Mouse (Mus musculus): ENCODE measurements around the gene Nrbp1. TPM values are rescaled to one million over a fixed set of nuclear protein-coding genes. Genes with fewer than 3 reads are reported as not detected.
"Not testable (repeated sequence)": the region's sequence is repeated elsewhere in the genome, so short reads cannot be mapped to it uniquely, and the experiment has no call there.

The Nrbp1 gene
- polyA plus RNA-seq, 1 experiment from 2014 or later: 160 TPM

DNA sequence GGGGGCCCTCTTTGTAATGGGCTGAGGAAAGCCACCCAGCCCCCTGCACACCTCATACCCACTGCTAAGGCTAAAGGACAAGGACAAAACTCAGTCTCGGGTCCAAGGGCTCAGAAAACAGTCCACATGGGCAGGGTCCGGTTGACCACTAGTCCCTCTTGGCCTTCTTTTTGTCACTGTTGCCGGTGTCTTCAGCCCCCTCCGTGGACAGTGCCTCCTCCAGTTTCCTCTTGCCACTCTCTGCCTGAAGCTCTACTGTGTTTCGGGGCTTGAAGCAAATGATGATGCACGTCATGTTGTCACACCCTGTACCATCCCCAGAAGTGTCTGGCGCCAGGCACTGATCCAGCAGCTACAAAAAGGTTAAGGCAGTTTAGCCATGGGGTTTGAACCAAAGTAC is 37.7 kb upstream of the Nrbp1 start:
- H3K36me3 ChIP-seq (ENCODE audit: control insufficient read depth, insufficient read depth, low read length): peaks cover 83% of the 10 kb centered on the region
- peak overlapping the region; percentile 52; the same call in 1 of the 2 replicates for H3K9ac ChIP-seq (ENCODE audit: low read length)
- H3K4me3 ChIP-seq (ENCODE audit: low read depth, low read length): peak overlapping the region; percentile 86; the same call in 1 of the 2 replicates
- DNase-seq (ENCODE audit: low spot score) (no peak), ATAC-seq (no peak)
- peaks cover 15% of the 10 kb centered on the region for H3K4me1 ChIP-seq (ENCODE audit: control insufficient read depth, insufficient read depth, low read length)
- H3K27ac ChIP-seq (ENCODE audit: low read depth, low read length): peak overlapping the region; percentile 82; the same call in 1 of the 2 replicates
- peak overlapping the region; percentile 70 for H3K4me2 ChIP-seq (ENCODE audit: low read length)
- WGBS: 85% methylated on average over 7 of the region's 7 CpGs
- H3K9me3 ChIP-seq (replicated peaks; ENCODE audit: control insufficient read depth, low read length): 0 out of 2 replicates have a peak, but pooled peaks cover 3% of the 10 kb centered on the region
- no peaks in the 10 kb centered on the region for H3K27me3 ChIP-seq (replicated peaks; ENCODE audit: control insufficient read depth, insufficient read depth, low read length)

DNA sequence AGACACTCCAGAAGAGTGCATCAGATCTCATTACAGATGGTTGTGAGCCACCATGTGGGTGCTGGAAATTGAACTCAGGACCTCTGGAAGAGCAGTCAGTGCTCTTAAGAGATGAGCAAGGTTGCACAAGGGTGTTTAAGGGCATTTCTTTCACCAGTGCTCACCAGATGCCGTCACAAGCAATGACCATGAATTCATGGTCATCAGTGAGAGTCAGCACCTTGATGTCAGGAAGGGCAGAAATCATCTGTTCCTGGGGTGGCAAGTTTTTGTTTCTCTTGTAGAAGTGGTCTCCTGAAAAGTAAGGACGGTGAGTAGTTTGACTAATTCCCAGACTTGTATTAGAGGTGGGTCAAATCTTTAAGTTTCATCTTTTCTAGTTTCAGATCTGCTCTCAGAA is 36.8 kb upstream of the Nrbp1 start:
- Histone ChIP-seq H3K9ac (ENCODE audit: low read length) (no peak overlapping the region), H3K27me3 (replicated peaks; ENCODE audit: control insufficient read depth, insufficient read depth, low read length) (no peaks in the 10 kb centered on the region), H3K4me1 (ENCODE audit: control insufficient read depth, insufficient read depth, low read length) (peaks cover 15% of the 10 kb centered on the region), H3K9me3 (replicated peaks; ENCODE audit: control insufficient read depth, low read length) (0 out of 2 replicates have a peak, but pooled peaks cover 3% of the 10 kb centered on the region), H3K4me3 (ENCODE audit: low read depth, low read length) (no peak overlapping the region), H3K4me2 (ENCODE audit: low read length) (no peak overlapping the region), H3K27ac (ENCODE audit: low read depth, low read length) (no peak overlapping the region), H3K36me3 (ENCODE audit: control insufficient read depth, insufficient read depth, low read length) (peaks cover 74% of the 10 kb centered on the region)
- WGBS: 93% methylated on average over 2 of the region's 2 CpGs
- DNase-seq (ENCODE audit: low spot score): no peak
- no peak for ATAC-seq

GRCm38 (mm10) chr5:31204421-31204820 is 36.2 kb upstream of the Nrbp1 start:
- DNase-seq (ENCODE audit: low spot score) (no peak), ATAC-seq (no peak)
- Histone ChIP-seq H3K27ac (ENCODE audit: low read depth, low read length) (no peak overlapping the region), H3K27me3 (replicated peaks; ENCODE audit: control insufficient read depth, insufficient read depth, low read length) (no peaks in the 10 kb centered on the region), H3K9ac (ENCODE audit: low read length) (no peak overlapping the region), H3K4me1 (ENCODE audit: control insufficient read depth, insufficient read depth, low read length) (peaks cover 15% of the 10 kb centered on the region), H3K9me3 (replicated peaks; ENCODE audit: control insufficient read depth, low read length) (0 out of 2 replicates have a peak, but pooled peaks cover 3% of the 10 kb centered on the region), H3K4me2 (ENCODE audit: low read length) (no peak overlapping the region), H3K36me3 (ENCODE audit: control insufficient read depth, insufficient read depth, low read length) (peaks cover 69% of the 10 kb centered on the region), H3K4me3 (ENCODE audit: low read depth, low read length) (no peak overlapping the region)
- 95% methylated on average over 6 of the region's 6 CpGs for WGBS

DNA sequence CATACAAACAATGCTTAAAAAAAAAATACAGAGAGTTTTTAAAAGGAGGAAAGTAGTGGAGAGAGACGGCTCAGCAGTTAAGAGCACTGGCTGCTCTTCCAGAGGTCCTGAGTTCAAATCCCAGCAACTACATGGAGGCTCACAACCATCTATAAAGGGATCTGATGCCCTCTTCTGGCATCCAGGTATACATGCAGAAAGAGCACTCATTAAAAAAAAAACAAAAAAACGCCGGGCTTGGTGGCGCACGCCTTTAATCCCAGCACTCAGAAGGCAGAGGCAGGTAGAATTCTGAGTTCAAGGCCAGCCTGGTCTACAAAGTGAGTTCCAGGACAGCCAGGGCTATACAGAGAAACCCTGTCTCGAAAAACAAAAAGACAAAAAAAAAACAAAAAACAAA is 24.1 kb upstream of the Nrbp1 start:
- not testable (repeated sequence) for H3K36me3 ChIP-seq (ENCODE audit: control insufficient read depth, insufficient read depth, low read length); H3K4me2 ChIP-seq (ENCODE audit: low read length); DNase-seq (ENCODE audit: low spot score); H3K27me3 ChIP-seq (replicated peaks; ENCODE audit: control insufficient read depth, insufficient read depth, low read length); H3K9me3 ChIP-seq (replicated peaks; ENCODE audit: control insufficient read depth, low read length); ATAC-seq; H3K4me3 ChIP-seq (ENCODE audit: low read depth, low read length); H3K27ac ChIP-seq (ENCODE audit: low read depth, low read length); H3K9ac ChIP-seq (ENCODE audit: low read length); H3K4me1 ChIP-seq (ENCODE audit: control insufficient read depth, insufficient read depth, low read length)
- 87% methylated on average over 6 of the region's 6 CpGs for WGBS

DNA sequence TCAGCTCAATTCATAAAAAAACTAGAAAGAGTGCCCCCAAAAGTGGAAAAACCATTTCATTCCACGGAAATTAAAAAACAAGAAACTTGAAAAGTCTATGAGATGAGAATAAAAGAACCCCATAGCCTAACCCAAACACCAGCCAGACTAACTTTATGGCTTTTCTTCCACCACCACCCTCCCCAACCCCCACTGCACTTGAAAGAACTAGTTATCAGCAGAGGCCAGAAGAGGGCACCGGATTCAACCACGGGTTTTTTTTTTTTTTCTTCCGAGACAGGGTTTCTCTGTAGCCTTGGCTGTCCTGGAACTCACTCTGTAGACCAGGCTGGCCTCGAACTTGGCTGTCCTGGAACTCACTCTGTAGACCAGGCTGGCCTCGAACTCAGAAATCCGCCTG is 22.4 kb upstream of the Nrbp1 start:
- H3K27me3 ChIP-seq (replicated peaks; ENCODE audit: control insufficient read depth, insufficient read depth, low read length): no peaks in the 10 kb centered on the region
- ATAC-seq: no peak
- no peaks in the 10 kb centered on the region for H3K9me3 ChIP-seq (replicated peaks; ENCODE audit: control insufficient read depth, low read length)
- no peak overlapping the region for H3K4me3 ChIP-seq (ENCODE audit: low read depth, low read length)
- peaks cover 5% of the 10 kb centered on the region; the same call in 1 of the 2 replicates for H3K4me1 ChIP-seq (ENCODE audit: control insufficient read depth, insufficient read depth, low read length)
- DNase-seq (ENCODE audit: low spot score): no peak
- no peak overlapping the region for H3K9ac ChIP-seq (ENCODE audit: low read length)
- 77% methylated on average over 7 of the region's 7 CpGs for WGBS
- H3K27ac ChIP-seq (ENCODE audit: low read depth, low read length): no peak overlapping the region
- no peaks in the 10 kb centered on the region for H3K36me3 ChIP-seq (ENCODE audit: control insufficient read depth, insufficient read depth, low read length)
- H3K4me2 ChIP-seq (ENCODE audit: low read length): no peak overlapping the region

DNA sequence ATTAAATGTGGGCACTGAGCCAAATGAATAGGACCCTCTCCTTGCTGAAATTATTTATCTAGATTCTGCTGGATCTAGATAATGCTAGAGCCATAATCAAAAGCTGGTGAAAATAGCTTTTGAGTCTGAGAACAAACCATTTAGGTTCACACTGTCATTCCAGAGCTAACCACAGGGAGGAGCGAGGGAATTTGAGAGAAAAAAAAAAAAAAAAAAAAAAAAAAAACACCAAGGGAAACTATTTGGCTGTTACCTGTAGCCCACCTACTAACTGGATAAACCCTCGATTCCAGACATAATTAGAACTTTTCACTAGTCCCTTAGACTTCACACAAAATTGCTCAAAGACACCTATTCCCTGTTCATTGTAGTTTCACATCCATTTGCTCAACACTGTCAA is 21.6 kb upstream of the Nrbp1 start:
- H3K27me3 ChIP-seq (replicated peaks; ENCODE audit: control insufficient read depth, insufficient read depth, low read length): no peaks in the 10 kb centered on the region
- no peak overlapping the region for H3K27ac ChIP-seq (ENCODE audit: low read depth, low read length)
- H3K4me3 ChIP-seq (ENCODE audit: low read depth, low read length): peak overlapping the region; percentile 96
- H3K9ac ChIP-seq (ENCODE audit: low read length): no peak overlapping the region
- peak overlapping the region; percentile 77 for H3K4me2 ChIP-seq (ENCODE audit: low read length)
- DNase-seq (ENCODE audit: low spot score) (peak; percentile 69), ATAC-seq (no peak)
- H3K4me1 ChIP-seq (ENCODE audit: control insufficient read depth, insufficient read depth, low read length): peaks cover 5% of the 10 kb centered on the region; the same call in 1 of the 2 replicates
- H3K36me3 ChIP-seq (ENCODE audit: control insufficient read depth, insufficient read depth, low read length): no peaks in the 10 kb centered on the region
- 2% methylated on average over 2 of the region's 2 CpGs for WGBS
- no peaks in the 10 kb centered on the region for H3K9me3 ChIP-seq (replicated peaks; ENCODE audit: control insufficient read depth, low read length)

DNA sequence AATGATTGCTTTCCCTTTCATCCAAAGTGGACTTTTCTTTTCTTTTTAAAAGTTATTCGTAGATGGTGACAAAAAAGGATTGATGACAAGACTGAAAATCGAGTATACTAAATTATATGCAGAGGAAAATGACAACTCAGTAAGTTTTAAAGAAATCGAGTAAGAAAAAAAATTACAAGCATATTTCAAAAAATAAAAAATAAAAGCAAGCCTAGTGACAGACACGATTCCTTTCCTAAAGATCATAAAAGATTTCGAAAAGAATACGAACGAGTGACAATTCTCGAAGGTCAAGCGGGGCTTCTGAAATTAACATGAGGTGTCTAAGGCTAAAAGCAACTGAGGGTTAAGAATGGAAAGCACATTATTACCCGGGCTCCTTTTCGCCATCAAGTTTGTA is 21.2 kb upstream of the Nrbp1 start:
- Histone ChIP-seq H3K4me1 (ENCODE audit: control insufficient read depth, insufficient read depth, low read length) (peaks cover 5% of the 10 kb centered on the region; the same call in 1 of the 2 replicates), H3K4me2 (ENCODE audit: low read length) (peak overlapping the region; percentile 77), H3K36me3 (ENCODE audit: control insufficient read depth, insufficient read depth, low read length) (no peaks in the 10 kb centered on the region), H3K27me3 (replicated peaks; ENCODE audit: control insufficient read depth, insufficient read depth, low read length) (no peaks in the 10 kb centered on the region), H3K4me3 (ENCODE audit: low read depth, low read length) (peak overlapping the region; percentile 96), H3K9ac (ENCODE audit: low read length) (peak overlapping the region; percentile 90), H3K9me3 (replicated peaks; ENCODE audit: control insufficient read depth, low read length) (no peaks in the 10 kb centered on the region), H3K27ac (ENCODE audit: low read depth, low read length) (peak overlapping the region; percentile 90; the same call in 1 of the 2 replicates)
- no peak for ATAC-seq
- DNase-seq (ENCODE audit: low spot score): no peak
- WGBS: 2% methylated on average over 11 of the region's 11 CpGs

DNA sequence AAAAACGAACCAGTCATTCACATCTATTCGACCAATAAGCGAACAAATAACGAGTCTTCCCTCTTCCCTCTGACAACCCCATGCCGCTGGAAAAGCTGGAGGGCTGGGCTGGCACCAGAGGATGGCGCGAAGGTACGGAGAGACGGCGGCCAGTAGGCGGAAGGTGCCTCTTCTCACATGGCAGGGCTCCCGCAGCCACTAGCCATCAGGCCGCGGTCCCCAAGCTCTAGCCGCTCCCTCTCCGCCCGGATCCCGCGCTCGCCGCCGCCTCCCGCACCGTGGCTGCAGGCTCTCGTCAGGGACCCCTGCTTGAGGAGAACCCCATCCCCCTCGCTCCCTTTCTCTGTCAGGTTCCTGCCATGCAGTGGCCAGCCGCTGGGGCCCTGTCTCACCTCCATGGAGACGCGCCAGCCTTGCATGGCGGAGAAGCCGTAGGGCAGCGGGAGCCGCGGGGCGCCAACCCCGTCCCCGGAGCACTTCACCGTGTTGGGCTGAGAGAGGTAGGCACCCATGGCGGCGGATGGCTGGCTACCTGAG is 20.7 kb upstream of the Nrbp1 start:
- Histone ChIP-seq H3K36me3 (ENCODE audit: control insufficient read depth, insufficient read depth, low read length) (no peaks in the 10 kb centered on the region), H3K9me3 (replicated peaks; ENCODE audit: control insufficient read depth, low read length) (no peaks in the 10 kb centered on the region), H3K4me2 (ENCODE audit: low read length) (peak overlapping the region; percentile 77), H3K27ac (ENCODE audit: low read depth, low read length) (peak overlapping the region; percentile 90), H3K9ac (ENCODE audit: low read length) (peak overlapping the region; percentile 90), H3K27me3 (replicated peaks; ENCODE audit: control insufficient read depth, insufficient read depth, low read length) (no peaks in the 10 kb centered on the region), H3K4me1 (ENCODE audit: control insufficient read depth, insufficient read depth, low read length) (peaks cover 5% of the 10 kb centered on the region; the same call in 1 of the 2 replicates), H3K4me3 (ENCODE audit: low read depth, low read length) (peak overlapping the region; percentile 96)
- ATAC-seq: peak; percentile 64
- peak; percentile 59 for DNase-seq (ENCODE audit: low spot score)
- under 1% methylated on average over 40 of the region's 40 CpGs for WGBS

- no peaks in the 10 kb centered on the region for H3K36me3 ChIP-seq (ENCODE audit: control insufficient read depth, insufficient read depth, low read length)
- peak within 1 kb of the TSS; percentile 90 for H3K27ac ChIP-seq (ENCODE audit: low read depth, low read length)
- H3K4me2 ChIP-seq (ENCODE audit: low read length): peak within 1 kb of the TSS; percentile 77
- H3K9me3 ChIP-seq (replicated peaks; ENCODE audit: control insufficient read depth, low read length): no peaks in the 10 kb centered on the region
- peak within 1 kb of the TSS; percentile 96 for H3K4me3 ChIP-seq (ENCODE audit: low read depth, low read length)
- no peaks in the 10 kb centered on the region for H3K27me3 ChIP-seq (replicated peaks; ENCODE audit: control insufficient read depth, insufficient read depth, low read length)
- ATAC-seq (peak; percentile 96), DNase-seq (ENCODE audit: low spot score) (peak; percentile 97)
- WGBS: under 1% methylated on average over 62 of the region's 70 CpGs
- peak within 1 kb of the TSS; percentile 90 for H3K9ac ChIP-seq (ENCODE audit: low read length)
- H3K4me1 ChIP-seq (ENCODE audit: control insufficient read depth, insufficient read depth, low read length): peaks cover 5% of the 10 kb centered on the region; the same call in 1 of the 2 replicates
These were observed 20.0 kb upstream of the Nrbp1 start, which contains the start of gene Ppm1g for GRCm38 (mm10) chr5:31220448-31221303. Ppm1g (minus strand) TSS chr5:31220687.
